Mouse (Mus musculus): ENCODE results near the gene Fam170b.

- TF ChIP-seq POLR2A (IDR thresholded peaks at IDR 0.05; ENCODE audit: extremely low read depth, insufficient read depth, low read length) = no peak
- TF ChIP-seq CTCF (IDR thresholded peaks at IDR 0.05; ENCODE audit: low read depth, low read length) = no peak
These were observed 23.0 kb downstream of the Fam170b start, which contains the start of gene Vstm4 for GRCm38 (mm10) chr14:32856681-32857328.
